Mouse (Mus musculus): ENCODE data around the gene Osbpl8. TPM values are rescaled to one million over a fixed set of nuclear protein-coding genes. Genes with fewer than 3 reads are reported as not detected.

Osbpl8 gene
- total and polyA plus RNA-seq, 3 experiments: 12.9 to 26.4 (median 23.4) TPM

GRCm38 (mm10) chr10:111160540-111160939, 4.0 kb upstream of the Osbpl8 start:
- Histone ChIP-seq H3K79me2 (replicated peaks; ENCODE audit: control insufficient read depth, extremely low read depth, insufficient read depth, poor library complexity, severe bottlenecking) (peaks cover 7% of the 10 kb centered on the region), H3K27ac (ENCODE audit: insufficient read depth, low read depth) (peak overlapping the region; percentile 90), H3K4me3 (replicated peaks in 1 of 3; ENCODE audit: low read depth in 2 of 3, low read length in 2 of 3, poor library complexity in 1 of 3) (no peak overlapping the region), H3K4me1 (ENCODE audit: control insufficient read depth in 1 of 2, insufficient read depth in 2 of 2) (peaks cover 14 to 53% of the 10 kb centered on the region in 2 experiments), H3K36me3 (replicated peaks in 1 of 2; ENCODE audit: control insufficient read depth in 1 of 2, insufficient read depth in 1 of 2, low read length in 1 of 2) (no peaks in the 10 kb centered on the region), H3K27me3 (replicated peaks) (no peaks in the 10 kb centered on the region), H3K9ac (ENCODE audit: insufficient read depth, low read depth) (peak overlapping the region; percentile 63), H3K4me2 (ENCODE audit: insufficient read depth, low read depth, poor library complexity, severe bottlenecking) (peak overlapping the region; percentile 51; the same call in 1 of the 2 replicates), H3K9me3 (replicated peaks; ENCODE audit: low read length) (no peaks in the 10 kb centered on the region)
- TF ChIP-seq RAD21 (IDR thresholded peaks at IDR 0.05; ENCODE audit: low read depth, low read length) (no peak), MYC (IDR thresholded peaks at IDR 0.05; ENCODE audit: low read depth, low read length) (no peak), ZNF384 (IDR thresholded peaks at IDR 0.05; ENCODE audit: low read depth, low read length) (peak; percentile 69)
- in situ Hi-C loops (cut with MboI; ENCODE audit: low pct_ligation_motif_present, low pct_unique_long_range_greater_than_20kb, low sequenced_read_pairs) (no loop called here), dilution Hi-C loops (cut with MboI; ENCODE audit: extremely low pct_ligation_motif_present, extremely low pct_unique_long_range_greater_than_20kb, low sequenced_read_pairs) (no loop called here)
- no peak for DNase-seq (ENCODE audit: extremely low read depth)

GRCm38 (mm10) chr10:111161373-111161772, 3.2 kb upstream of the Osbpl8 start:
- H3K4me2 ChIP-seq (ENCODE audit: insufficient read depth, low read depth, poor library complexity, severe bottlenecking): no peak overlapping the region
- no peaks in the 10 kb centered on the region for H3K27me3 ChIP-seq (replicated peaks)
- H3K9me3 ChIP-seq (replicated peaks; ENCODE audit: low read length): no peaks in the 10 kb centered on the region
- dilution Hi-C loops (cut with MboI; ENCODE audit: extremely low pct_ligation_motif_present, extremely low pct_unique_long_range_greater_than_20kb, low sequenced_read_pairs): no loop called here
- H3K4me1 ChIP-seq (ENCODE audit: control insufficient read depth in 1 of 2, insufficient read depth in 2 of 2): peaks cover 14 to 56% of the 10 kb centered on the region in 2 experiments
- no peak for TF ChIP-seq EP300 (IDR thresholded peaks at IDR 0.05; ENCODE audit: low read length)
- no peak for TF ChIP-seq MAZ (IDR thresholded peaks at IDR 0.05; ENCODE audit: low read depth, low read length)
- no peak for TF ChIP-seq RAD21 (IDR thresholded peaks at IDR 0.05; ENCODE audit: low read depth, low read length)
- TF ChIP-seq ELF1 (IDR thresholded peaks at IDR 0.05; ENCODE audit: low read depth, low read length): no peak
- no peak for TF ChIP-seq POLR2AphosphoS2 (IDR thresholded peaks at IDR 0.05; ENCODE audit: low read depth, low read length)
- no peak for TF ChIP-seq MAX (IDR thresholded peaks at IDR 0.05; ENCODE audit: low read length)
- no peak for TF ChIP-seq ZMIZ1 (IDR thresholded peaks at IDR 0.05; ENCODE audit: low read depth, low read length)
- no peak for TF ChIP-seq E2F4 (IDR thresholded peaks at IDR 0.05; ENCODE audit: insufficient replicate concordance, low read depth, low read length)
- TF ChIP-seq JUN (IDR thresholded peaks at IDR 0.05; ENCODE audit: insufficient read depth, low read depth, low read length): no peak
- no peak for TF ChIP-seq USF1 (IDR thresholded peaks at IDR 0.05; ENCODE audit: low read depth, low read length)
- TF ChIP-seq TBP (conservative IDR thresholded peaks at IDR 0.05; ENCODE audit: low read depth, low read length): no peak
- TF ChIP-seq ZNF384 (IDR thresholded peaks at IDR 0.05; ENCODE audit: low read depth, low read length): no peak
- TF ChIP-seq KAT2A (IDR thresholded peaks at IDR 0.05; ENCODE audit: insufficient replicate concordance, low read length): no peak
- TF ChIP-seq MXI1 (IDR thresholded peaks at IDR 0.05; ENCODE audit: low read depth, low read length): no peak
- no peak for TF ChIP-seq IRF4 (IDR thresholded peaks at IDR 0.05; ENCODE audit: low read depth, low read length)
- no peaks in the 10 kb centered on the region for H3K36me3 ChIP-seq (replicated peaks in 1 of 2; ENCODE audit: control insufficient read depth in 1 of 2, insufficient read depth in 1 of 2, low read length in 1 of 2)
- peaks cover 15% of the 10 kb centered on the region for H3K79me2 ChIP-seq (replicated peaks; ENCODE audit: control insufficient read depth, extremely low read depth, insufficient read depth, poor library complexity, severe bottlenecking)
- H3K9ac ChIP-seq (ENCODE audit: insufficient read depth, low read depth): no peak overlapping the region
- H3K27ac ChIP-seq (ENCODE audit: insufficient read depth, low read depth): 0 out of 2 replicates have a peak overlapping the region, but pooled peaks have one; percentile 43
- no peak overlapping the region for H3K4me3 ChIP-seq (replicated peaks in 1 of 3; ENCODE audit: low read depth in 2 of 3, low read length in 2 of 3, poor library complexity in 1 of 3)
- in situ Hi-C loops (cut with MboI; ENCODE audit: low pct_ligation_motif_present, low pct_unique_long_range_greater_than_20kb, low sequenced_read_pairs): no loop called here
- DNase-seq (ENCODE audit: extremely low read depth): no peak

Measured in CH12.LX (cell line).